ENCODE assay signal across 40 mouse cellular contexts in genomic region chr3:51371826-51372225, GRCm38 (mm10). TPM values are rescaled to one million over a fixed set of nuclear protein-coding genes. Genes with fewer than 3 reads are reported as not detected.
"Had no signal": no experiment of that assay in that cellular context is flagged by ENCODE, and none has a peak within 500 bp of the region (broad histone marks: within the 10 kb centered on the region; RNA-seq: fewer than 3 reads in every experiment).

No protein-coding gene starts in this region.

- H3K27me3 ChIP-seq: limb, embryonic 12.5 days; limb, embryonic 13.5 days; limb, embryonic 15.5 days; liver, embryonic 12.5 days; liver, embryonic 13.5 days; liver, embryonic 15.5 days; lung, embryonic 15.5 days; midbrain, embryonic 13.5 days; midbrain, embryonic 15.5 days; neural tube, embryonic 12.5 days had no signal

- H3K27ac ChIP-seq: limb, embryonic 10.5 days; limb, embryonic 12.5 days; limb, embryonic 13.5 days; limb, embryonic 15.5 days; liver, embryonic 12.5 days; liver, embryonic 13.5 days; liver, embryonic 14.5 days; liver, embryonic 15.5 days; lung, embryonic 15.5 days; macrophage; midbrain, embryonic 10.5 days; midbrain, embryonic 12.5 days; midbrain, embryonic 13.5 days; midbrain, embryonic 15.5 days; neural tube, embryonic 12.5 days had no signal

- H3K36me3 ChIP-seq: limb, embryonic 10.5 days; limb, embryonic 12.5 days; limb, embryonic 13.5 days; limb, embryonic 15.5 days; liver, embryonic 12.5 days; liver, embryonic 13.5 days; liver, embryonic 15.5 days; lung, embryonic 15.5 days; midbrain, embryonic 10.5 days; midbrain, embryonic 12.5 days; midbrain, embryonic 13.5 days; midbrain, embryonic 15.5 days; neural tube, embryonic 12.5 days had no signal

- H3K9ac ChIP-seq: limb, embryonic 12.5 days; limb, embryonic 13.5 days; limb, embryonic 15.5 days; liver, embryonic 12.5 days; liver, embryonic 13.5 days; liver, embryonic 14.5 days; liver, embryonic 15.5 days; liver, postnatal 0 days; lung, embryonic 14.5 days; lung, embryonic 15.5 days; midbrain, embryonic 12.5 days; midbrain, embryonic 13.5 days; midbrain, embryonic 15.5 days; neural tube, embryonic 12.5 days had no signal

- DNase-seq: left cerebral cortex, postnatal 4 days; liver; liver, embryonic 13.5 days; liver, postnatal 0 days; lung, adult 18-20 months; lung, adult 2 months; lung, embryonic 14.5 days; lung, postnatal 10 days; lung, postnatal 14 days; lung, postnatal 36 days; lung, postnatal 4 days; midbrain, embryonic 14.5 days had no signal

- H3K4me2 ChIP-seq: limb, embryonic 12.5 days; limb, embryonic 13.5 days; limb, embryonic 15.5 days; liver, embryonic 11.5 days; liver, embryonic 12.5 days; liver, embryonic 13.5 days; liver, embryonic 15.5 days; lung, embryonic 14.5 days; lung, embryonic 15.5 days; midbrain, embryonic 11.5 days; midbrain, embryonic 12.5 days; midbrain, embryonic 13.5 days; midbrain, embryonic 15.5 days; neural tube, embryonic 12.5 days had no signal

- H3K4me1 ChIP-seq: limb, embryonic 10.5 days; limb, embryonic 12.5 days; limb, embryonic 13.5 days; limb, embryonic 15.5 days; lung, embryonic 15.5 days; midbrain, embryonic 10.5 days; midbrain, embryonic 12.5 days; midbrain, embryonic 13.5 days; midbrain, embryonic 15.5 days; neural tube, embryonic 12.5 days had no signal

- H3K4me3 ChIP-seq: limb, embryonic 10.5 days; limb, embryonic 12.5 days; limb, embryonic 13.5 days; limb, embryonic 15.5 days; liver, embryonic 12.5 days; liver, embryonic 13.5 days; liver, embryonic 15.5 days; lung, embryonic 15.5 days; megakaryocyte, embryonic 14.5 days; midbrain, embryonic 10.5 days; midbrain, embryonic 12.5 days; midbrain, embryonic 13.5 days; midbrain, embryonic 15.5 days; myocyte; neural tube, embryonic 12.5 days had no signal

- H3K9me3 ChIP-seq: limb, embryonic 10.5 days; limb, embryonic 12.5 days; limb, embryonic 13.5 days; limb, embryonic 15.5 days; liver, embryonic 12.5 days; liver, embryonic 13.5 days; liver, embryonic 15.5 days; lung, embryonic 15.5 days; megakaryocyte, embryonic 14.5 days; midbrain, embryonic 10.5 days; midbrain, embryonic 13.5 days; midbrain, embryonic 15.5 days had no signal

RNA-seq across cellular contexts. Expression of gene Mgarp, which starts 24.7 kb away (rescaled TPM):
- total RNA-seq: left cerebral cortex, postnatal 10 days; left cerebral cortex, postnatal 14 days; left cerebral cortex, postnatal 25 days; left cerebral cortex, postnatal 36 days; left cerebral cortex, postnatal 4 days; liver, adult 2 months; megakaryocyte progenitor cell, adult 5-6 weeks; megakaryocyte, adult 5-6 weeks; megakaryocyte-erythroid progenitor cell, adult 5-6 weeks; monocyte, adult 5-6 weeks had no signal
- polyA plus RNA-seq: liver, adult 2 months; lung, adult 2 months; lung, postnatal 0 days; macrophage had no signal
